Mouse (Mus musculus) 416B (cell line): ENCODE results near the gene Cgnl1.
A peak's percentile ranks its signal among the peaks of the same experiment; 100 is the strongest.

Experiments used
- DNase-seq: peaks from one replicate; pipeline ENCODE4 v3.0.0; 2011; ENCODE audit warnings: low read depth

Gene Cgnl1

DNA sequence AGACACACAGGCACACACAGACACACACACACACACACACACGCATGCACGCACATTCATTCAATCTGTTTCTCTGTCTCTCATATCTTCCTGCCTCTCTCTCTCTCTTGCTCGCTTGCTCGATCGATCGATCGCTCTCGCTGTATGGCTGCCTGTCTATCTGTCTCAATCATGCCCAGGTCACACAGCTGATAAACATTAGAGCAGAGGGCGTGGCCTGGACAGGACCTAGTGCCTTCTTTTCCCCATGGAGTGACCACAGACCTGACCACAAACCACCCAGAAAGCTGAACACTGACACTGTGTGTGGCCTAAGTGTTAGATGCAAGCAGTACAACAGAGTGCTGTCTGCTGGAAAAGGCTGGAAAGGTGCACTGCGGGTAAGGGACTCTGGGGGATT is 60.6 kb downstream of the Cgnl1 start:
- DNase-seq = no peak

DNA sequence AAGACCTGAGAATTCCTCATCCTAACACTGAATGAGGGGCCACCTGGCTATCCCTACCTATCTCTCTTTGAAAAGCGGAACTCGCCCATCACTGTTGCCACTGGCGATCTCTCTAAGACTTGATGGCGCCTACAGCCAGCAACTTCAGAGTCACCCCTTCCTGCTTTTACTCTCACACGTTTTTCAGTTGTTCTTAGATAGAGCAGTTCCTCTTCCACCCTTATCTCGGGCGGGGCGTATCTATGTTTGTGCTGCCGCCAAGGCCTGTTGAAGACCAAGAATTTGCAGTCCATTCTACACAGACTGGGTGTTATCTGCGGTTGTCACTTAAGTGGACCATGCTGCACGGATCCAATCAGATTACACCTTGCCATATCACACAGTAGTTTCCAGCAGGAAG is 62.2 kb downstream of the Cgnl1 start:
- no peak for DNase-seq

DNA sequence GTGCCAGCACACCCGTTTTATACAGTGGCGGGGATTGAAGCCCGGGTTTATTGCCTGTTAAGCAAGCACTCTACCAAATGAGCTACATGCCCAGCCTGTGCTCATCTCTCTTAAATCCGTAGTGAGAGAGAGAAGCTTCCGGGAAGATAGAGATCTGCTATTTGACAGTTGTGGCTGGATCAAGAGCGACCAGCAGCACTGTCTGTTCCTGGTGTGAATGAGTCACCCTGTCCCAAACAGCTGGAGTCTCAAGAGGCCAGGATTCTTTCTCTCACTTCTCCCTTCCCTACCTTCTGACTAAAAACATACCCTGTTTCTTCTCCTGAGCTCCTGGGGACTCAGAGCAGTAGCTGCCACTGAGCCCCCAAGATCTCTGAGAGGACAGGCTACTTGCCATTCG is 63.4 kb downstream of the Cgnl1 start:
- peak; percentile 76 for DNase-seq

DNA sequence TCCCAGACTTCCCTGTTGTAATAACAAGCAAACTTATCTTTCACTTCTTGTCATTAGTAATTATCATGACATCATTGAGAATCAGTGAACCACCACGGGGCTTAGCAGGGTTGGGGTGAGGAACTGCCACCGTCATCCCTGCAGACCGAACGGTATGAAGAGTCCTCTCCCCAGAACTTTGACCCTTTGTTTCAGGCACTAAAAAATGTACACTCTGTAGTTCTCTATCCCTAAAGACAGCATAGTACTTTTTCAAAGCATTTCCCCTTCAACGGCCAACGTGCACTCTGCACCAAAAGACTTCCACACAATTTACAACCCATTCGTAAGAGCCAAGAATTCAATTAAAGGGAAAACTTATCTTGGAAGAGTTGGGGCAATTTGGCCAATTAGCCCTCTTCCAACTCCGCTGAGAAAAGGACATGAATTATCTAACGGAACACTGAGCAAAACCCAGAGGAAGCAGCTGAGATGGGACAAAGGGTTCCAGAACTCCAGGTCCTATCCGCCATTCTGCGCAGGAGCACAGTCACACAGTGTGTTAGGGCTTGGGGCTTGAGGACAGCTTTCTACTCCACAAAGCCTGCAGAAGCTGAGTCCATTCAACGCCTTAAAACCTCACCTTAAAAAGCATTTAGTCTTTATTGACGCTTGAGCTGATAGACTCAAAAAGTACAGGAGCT is 66.9 kb downstream of the Cgnl1 start:
- no peak for DNase-seq

DNA sequence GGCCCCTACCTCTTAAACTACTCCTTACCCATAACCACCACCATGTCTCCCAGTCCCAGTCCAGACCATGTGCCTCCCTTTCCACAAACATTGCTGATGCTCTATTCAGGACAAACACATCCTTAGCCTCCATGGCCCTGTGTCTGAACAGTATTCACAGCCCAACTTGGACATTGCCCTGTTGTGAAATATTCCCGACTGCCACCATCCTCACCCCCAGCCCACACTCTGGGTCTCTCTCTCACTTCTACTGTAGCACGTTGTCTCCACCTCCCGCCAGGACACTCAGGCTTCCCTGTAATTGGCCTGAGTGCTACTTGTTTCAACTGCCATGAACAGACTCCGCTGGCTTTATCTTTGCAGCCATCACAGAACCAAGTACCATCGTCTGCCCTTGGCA is 72.3 kb downstream of the Cgnl1 start:
- no peak for DNase-seq

DNA sequence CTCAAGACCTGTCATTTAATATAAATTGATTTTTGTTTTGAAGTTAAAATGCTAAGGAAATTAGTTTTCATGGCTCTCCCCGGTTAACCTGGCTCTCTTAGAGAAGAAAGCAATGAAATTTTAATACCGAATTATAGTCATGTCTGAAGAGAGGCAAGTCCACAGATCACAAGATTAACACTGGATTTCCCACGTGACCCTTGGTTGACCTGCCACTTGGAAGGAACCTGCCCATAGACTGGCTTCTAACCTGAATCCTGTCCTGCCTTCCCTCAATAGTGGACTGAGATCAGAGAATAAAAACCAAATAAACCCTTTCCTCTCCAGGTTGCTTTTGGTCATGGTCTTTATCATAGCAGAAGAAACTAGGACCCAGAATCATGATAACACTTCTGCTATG is 73.3 kb downstream of the Cgnl1 start:
- DNase-seq = no peak

DNA sequence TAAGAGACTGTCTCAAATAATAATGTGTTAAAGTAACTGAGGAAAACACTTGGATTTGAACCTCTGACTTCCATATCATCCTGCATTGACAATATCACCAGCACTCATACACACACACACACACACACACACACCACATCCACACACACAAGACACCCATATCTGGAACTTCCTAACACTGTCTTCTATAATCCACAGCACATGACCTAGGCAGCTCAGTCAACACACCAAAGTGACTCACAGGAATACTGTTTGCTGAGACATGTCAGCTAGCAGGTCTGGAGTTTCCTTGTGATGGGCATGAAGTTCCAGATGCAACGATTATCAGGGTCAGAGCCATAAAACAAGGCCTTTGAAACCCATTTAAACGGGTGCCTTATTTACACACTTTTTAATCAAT is 74.2 kb downstream of the Cgnl1 start:
- no peak for DNase-seq

DNA sequence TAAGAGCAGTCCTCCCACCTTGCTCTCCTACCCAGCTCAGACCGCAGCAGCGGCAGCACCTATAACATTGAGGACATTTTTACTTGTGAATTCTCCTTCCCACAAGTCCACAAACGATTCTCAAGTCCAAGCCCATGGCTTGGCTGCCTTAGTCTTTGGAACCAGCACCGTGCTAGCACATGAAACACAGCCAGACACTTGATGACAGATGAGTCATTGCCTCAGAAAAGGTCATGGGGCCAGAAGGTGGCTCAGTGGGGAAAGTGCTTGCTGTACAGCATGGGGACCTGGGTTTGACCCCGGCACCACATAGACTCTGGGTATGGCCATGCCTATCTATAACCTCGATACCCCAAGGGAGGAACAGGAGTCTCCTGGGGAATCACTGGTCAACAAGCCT is 74.6 kb downstream of the Cgnl1 start:
- DNase-seq = peak; percentile 14

DNA sequence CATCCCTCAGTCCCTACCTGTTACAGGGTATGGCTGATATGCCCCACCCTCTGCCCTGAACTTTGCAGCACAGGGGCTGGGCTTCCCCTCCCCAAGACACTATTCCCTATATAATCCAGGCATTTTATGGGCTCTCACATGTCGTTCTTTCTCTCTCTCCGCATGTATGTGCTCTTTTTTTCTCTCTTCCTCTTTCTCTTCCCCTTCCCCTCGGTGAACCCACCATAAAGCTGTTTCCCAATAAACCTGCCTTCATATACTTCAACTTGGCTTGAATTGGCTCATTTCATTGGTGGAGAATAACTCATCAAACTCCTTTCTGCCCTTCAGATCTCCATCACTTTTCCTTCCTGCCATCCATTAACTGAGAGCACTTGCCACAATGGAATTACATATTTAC is 76.3 kb downstream of the Cgnl1 start:
- no peak for DNase-seq

DNA sequence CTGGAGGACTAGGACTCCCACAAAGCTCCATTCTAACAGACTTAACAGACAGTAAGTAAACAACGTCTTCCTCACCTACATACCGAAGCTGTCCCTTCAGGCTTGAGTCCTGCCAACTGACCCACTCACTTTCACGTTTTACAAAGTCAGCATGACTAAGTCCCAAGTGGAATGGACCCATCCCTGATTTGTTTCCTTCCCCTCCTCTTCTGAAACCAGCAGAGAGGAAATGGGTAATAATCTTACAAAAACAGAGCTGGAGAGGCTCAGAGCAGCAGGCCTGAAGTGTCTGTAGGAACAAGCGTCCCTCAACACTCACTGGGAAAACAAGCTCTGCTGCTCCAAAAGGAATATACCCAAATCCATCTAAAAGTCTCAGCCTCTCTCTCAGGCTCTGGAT is 77.2 kb downstream of the Cgnl1 start:
- peak; percentile 24 for DNase-seq

DNA sequence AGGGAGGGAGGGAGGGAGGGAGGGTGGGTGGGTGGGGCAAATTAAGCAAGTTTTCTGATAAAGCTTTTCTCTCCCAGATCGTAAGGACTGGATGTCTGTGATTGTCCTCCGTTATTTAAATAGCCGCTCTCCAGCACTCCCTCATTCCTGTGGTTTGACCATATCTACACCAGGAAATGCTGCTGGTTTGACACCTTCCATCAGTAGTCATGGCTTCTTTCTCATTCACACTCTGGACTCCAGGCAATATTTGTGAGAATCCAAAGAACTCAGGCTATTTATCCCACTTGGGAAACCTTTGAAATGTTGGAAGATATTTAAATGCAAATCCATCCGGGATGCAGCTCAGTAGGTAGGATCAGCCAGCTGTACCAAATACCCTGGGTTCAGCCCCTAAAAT is 77.6 kb downstream of the Cgnl1 start:
- no peak for DNase-seq

DNA sequence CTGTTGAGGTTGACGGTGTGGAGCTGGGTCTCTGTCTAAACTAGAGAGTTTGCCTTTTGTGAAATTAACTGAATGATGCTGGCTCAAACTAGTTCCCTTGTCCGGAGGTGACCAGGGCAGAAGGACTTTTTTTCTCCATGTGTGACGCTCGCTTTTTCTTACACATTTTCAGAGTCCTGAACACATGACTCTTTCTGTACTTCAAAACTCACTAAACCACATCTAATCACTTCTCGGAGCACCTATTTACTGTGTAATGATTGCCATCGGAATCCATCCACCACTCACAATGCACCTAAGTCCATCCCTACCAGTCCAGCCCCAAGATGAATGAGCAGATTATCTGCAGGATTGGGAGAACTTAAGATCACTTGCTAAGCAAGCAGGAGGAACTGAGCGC is 79.2 kb downstream of the Cgnl1 start:
- DNase-seq = no peak

DNA sequence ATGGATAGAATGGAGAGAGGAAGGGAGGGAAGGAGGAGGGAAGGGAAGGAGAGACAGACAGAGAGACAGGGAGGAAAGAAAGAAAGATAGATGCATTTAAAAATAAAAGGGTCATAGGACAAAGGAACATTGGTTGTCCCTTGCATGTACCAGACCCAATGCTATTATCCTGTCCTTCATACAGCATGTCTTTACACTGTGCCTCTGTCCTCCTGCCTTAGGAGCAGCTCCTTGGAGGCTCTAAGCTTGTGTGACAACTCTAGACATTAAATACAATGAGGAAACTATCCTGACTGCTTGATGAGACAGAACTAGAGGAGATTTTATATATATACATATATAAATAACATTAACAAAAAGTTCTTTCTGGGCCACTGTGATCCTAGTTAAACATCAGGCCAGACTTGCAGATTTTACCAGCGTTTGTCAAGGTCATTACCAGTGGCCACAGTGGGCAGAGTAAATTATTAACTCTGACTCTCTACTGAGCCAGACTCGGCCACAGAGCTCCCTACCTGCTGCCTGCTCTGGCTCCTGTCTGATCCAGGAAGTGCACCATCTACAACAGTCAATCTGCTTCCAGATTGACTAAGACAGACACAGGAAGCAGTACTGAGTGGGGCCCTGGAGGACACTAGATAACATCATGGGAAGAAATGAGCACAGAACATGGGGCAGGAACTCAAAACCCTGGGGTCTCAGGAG is 81.9 kb downstream of the Cgnl1 start:
- DNase-seq = no peak

DNA sequence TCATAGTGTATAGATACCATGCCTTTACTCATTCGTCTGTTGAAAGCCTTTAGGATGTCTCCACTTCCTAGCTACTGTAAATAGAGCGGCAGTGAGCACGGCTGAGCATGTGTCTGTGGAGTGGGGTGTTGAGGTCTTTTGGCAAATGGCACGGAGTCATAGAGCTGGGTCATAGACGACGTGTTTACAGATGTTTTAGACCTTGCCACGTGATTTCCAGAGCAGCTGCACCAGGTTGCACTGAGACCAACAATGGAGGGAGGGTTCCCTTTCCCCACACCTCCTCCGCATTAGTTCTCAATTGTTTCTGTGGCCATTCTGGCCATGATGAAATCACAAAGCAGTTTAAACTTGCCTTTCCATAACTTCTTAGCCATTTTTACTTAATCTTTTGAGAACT is 84.9 kb downstream of the Cgnl1 start:
- no peak for DNase-seq

DNA sequence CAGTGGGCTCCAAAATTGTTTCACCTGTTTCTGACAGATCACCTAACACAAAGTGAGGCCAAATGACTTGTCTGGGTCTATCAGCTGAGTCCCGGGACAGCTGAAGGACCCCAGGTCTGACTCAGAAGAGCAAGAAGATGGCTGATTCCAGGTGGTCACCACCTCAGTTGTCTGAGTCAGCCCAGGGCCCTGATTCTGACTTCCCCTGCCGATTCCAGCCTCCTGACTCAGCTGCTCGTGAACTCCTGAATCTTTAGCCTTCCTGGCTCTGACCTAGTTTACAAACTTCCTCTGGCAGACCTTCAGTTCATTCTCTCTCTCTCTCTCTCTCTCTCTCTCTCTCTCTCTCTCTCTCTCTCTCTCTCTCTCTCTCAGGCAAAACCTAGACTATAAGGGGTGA is 86.6 kb downstream of the Cgnl1 start:
- DNase-seq = no peak

DNA sequence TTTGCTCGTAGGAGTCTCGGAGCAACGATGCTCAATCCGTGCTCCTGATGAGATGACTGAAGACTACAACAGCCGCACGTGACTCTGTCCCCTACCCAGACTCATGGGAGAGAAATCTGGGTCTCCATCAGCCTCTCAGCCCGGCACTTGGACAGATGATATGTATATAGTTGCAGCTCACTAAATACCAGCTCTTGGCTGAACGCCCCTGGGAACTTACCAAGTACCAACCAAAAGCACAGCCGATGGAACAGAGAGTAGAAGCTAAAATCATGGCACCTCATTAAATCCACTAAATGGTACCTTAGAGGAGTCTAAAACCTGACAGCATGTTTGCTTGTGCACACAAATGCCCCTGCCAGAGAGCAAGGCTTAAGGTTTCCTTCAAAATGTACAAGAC is 91.0 kb downstream of the Cgnl1 start:
- DNase-seq = no peak

DNA sequence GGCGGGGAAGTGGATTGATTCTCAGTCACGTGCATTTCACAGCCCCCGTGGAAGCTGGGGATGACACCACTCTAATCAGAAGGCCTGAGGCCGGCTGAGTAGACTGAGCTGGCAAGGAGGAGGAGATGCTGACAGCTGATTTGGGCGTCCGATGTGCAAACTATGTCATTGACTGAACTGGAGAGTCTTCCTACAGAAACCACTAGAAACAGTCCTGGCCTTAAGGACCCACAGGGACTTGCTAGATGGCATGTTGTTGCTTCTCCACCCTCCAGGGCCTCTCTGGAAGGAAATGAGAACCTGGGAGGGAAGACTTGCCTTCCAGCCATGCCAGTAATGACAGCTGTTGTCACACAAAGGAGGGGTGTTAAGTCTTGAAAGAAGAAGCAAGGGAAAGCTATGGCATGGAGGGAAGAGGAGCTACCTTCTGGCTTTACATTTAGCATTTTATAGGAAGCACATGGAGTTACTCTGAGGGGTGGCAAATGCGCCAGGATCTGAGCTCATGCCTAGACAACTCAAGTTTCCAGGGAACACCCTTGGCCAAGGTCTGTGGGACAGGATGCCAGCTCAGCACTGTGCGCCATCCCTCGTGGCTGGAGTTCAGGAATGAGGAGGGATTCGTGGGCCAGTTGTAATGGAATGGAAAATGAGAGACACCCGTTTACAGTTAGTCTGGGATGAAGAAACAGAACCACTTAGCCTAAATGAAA is 92.1 kb downstream of the Cgnl1 start:
- DNase-seq = no peak

DNA sequence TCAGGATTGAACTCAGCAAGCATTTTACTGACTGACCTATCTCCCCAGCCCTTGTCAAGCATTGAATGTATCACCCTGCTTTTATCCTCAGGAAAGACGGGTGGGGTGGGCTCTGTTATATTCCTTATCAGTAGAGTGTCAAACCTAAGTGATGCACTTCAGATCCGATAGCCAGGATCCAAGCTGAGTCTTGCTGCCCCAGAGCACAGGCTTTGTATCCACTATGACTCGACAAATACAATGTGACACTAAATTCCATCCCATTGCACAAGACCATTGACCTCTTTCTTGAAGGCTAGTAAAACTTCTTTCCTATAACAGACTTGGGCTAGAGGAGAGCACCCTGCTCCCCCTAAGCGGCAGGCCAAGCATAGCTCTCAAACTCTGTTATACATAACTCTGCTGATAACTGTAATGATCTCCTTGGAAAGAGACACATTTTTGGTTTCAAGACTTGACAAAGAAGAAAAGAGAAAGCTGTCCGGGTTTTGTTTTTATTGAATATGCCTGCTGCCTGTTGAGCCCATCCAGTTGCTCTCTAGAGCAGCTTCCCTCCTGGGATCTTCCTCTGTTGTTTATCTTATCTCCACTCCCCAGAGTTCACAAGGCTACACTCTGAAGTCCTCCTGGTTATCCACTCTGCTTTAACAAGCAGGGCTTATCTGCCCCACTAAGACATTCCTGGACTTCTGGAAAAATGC is 94.3 kb downstream of the Cgnl1 start:
- no peak for DNase-seq

DNA sequence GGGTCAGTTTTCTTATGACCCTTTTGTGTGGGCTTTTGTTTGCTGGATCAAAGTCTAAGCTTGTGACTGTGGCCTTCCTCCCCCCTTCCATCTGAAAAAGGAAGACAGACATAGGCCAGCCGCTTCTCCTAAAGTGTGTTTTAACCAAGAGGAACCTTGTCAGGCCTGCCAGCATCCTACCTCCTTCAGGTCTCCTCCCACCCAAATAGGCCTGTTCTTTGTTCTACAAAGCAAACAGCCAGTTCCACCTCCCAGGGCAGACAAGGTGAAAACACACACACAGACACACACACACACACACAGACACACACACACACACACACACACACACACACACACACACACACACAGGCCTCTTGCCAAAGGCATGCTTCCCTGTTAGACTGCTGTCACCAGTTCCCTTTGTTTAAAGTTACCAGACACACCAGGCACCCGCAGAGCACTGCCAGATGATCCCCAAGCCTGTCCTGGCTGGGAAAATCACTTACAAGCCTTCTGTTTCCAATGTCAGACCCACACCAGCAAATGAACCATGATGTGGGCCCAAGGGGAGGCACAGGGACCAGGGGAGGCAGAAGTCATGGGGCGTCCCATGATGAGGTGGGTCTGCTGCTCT is 95.5 kb downstream of the Cgnl1 start:
- no peak for DNase-seq

DNA sequence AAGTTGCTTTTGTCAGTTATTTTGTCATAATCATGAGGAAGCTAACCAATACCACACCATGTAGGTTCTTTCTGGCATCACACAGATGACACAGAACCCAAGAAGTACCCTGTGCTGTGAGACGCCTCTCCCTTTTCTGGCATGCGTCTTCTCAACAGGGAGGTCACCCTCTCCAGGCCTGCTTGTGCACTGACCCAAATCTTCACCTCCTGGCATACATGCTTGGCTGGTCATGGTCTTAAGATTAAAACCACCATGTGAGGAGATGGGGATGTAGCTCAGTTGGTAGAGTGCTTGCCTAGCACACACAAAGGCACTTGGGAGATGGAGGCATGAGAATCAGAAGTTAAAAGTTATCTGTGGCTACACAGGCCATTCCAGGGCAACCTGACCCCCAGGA is 96.2 kb downstream of the Cgnl1 start:
- DNase-seq = no peak

DNA sequence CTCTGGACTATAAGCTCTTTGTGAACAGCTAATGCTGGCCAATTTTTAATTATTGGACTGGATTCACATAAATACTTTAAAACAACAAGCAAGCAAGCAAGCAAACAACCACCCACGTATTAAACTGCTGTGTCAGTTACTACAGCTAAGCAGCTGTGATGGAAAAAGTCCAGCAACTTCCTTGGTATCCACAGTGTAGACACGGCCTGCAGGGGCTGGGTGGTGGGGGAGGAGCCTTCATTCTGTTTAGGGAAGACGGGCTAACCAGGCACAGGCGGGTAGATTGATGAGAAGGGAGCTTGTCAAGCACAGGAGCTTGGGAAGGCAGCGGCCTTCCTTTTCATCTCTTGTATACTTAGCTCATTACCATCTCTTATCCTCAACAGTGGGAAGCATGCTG is 96.9 kb downstream of the Cgnl1 start:
- DNase-seq = no peak

DNA sequence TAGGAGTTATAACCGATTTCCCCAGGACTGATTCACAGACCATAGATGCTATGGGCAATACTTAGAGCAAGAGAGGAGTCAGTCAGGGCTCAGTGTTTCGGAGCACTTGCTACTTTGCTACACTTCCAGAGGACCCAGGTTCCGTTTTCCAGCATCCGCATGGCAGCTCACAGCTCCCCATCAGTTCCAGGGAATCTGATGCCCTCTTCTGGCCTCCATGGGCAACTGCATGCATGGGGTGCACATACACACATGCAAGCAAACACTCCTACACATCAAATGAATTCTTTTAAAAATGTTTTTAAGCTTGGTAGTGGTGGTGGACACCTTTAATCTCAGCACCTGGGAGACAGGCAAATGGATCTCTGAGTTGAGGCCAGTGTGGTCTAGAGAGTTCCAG is 98.9 kb downstream of the Cgnl1 start:
- no peak for DNase-seq
